1 mouse cellular context compared by ENCODE assay signal in genomic region chr4:148030506-148030905, GRCm38 (mm10).
TF ChIP-seq lines count a peak whose summit lies in the region.

No protein-coding gene starts in this region.

TF ChIP-seq in CH12.LX, 34 proteins besides CTCF, POLR2A, EP300 and RAD21:
- TF ChIP-seq HCFC1 (IDR thresholded peaks at IDR 0.05; ENCODE audit: low read depth, low read length) (no peak), JUND (conservative IDR thresholded peaks at IDR 0.05; ENCODE audit: low read depth, low read length) (no peak), IRF4 (IDR thresholded peaks at IDR 0.05; ENCODE audit: low read depth, low read length) (no peak), USF2 (conservative IDR thresholded peaks at IDR 0.05; ENCODE audit: low read depth, low read length) (no peak), BHLHE40 (IDR thresholded peaks at IDR 0.05; ENCODE audit: low read depth, low read length) (0 out of 2 replicates have a peak, but pooled peaks have one; percentile 26), ZC3H11A (IDR thresholded peaks at IDR 0.05; ENCODE audit: low read depth, low read length) (no peak), RCOR1 (conservative IDR thresholded peaks at IDR 0.05; ENCODE audit: low read depth, low read length) (no peak), ETS1 (conservative IDR thresholded peaks at IDR 0.05; ENCODE audit: low read depth, low read length) (no peak), TBP (conservative IDR thresholded peaks at IDR 0.05; ENCODE audit: low read depth, low read length) (no peak), GABPA (IDR thresholded peaks at IDR 0.05; ENCODE audit: insufficient replicate concordance, low read depth, low read length) (no peak), ELF1 (IDR thresholded peaks at IDR 0.05; ENCODE audit: low read depth, low read length) (no peak), PAX5 (IDR thresholded peaks at IDR 0.05; ENCODE audit: low read length) (no peak), TCF12 (IDR thresholded peaks at IDR 0.05; ENCODE audit: low read depth, low read length) (0 out of 2 replicates have a peak, but pooled peaks have one; percentile 18), POLR2AphosphoS2 (IDR thresholded peaks at IDR 0.05; ENCODE audit: low read depth, low read length) (no peak), KAT2A (IDR thresholded peaks at IDR 0.05; ENCODE audit: insufficient replicate concordance, low read length) (no peak), CHD2 (IDR thresholded peaks at IDR 0.05; ENCODE audit: low read length) (no peak), CHD1 (IDR thresholded peaks at IDR 0.05; ENCODE audit: low read depth, low read length) (no peak)
